Mouse (Mus musculus): ENCODE data around the gene Lrfn3.

- TF ChIP-seq CTCF (IDR thresholded peaks at IDR 0.05; ENCODE audit: control insufficient read depth, insufficient read depth, insufficient read length), result no peak
- no peak for TF ChIP-seq USF1 (IDR thresholded peaks at IDR 0.05; ENCODE audit: low read depth)
- no peak for TF ChIP-seq MAX (IDR thresholded peaks at IDR 0.05)
- TF ChIP-seq MYOG (IDR thresholded peaks at IDR 0.05; ENCODE audit: control insufficient read depth, extremely low read depth, insufficient read length), result no peak
- no peak for TF ChIP-seq CEBPB (IDR thresholded peaks at IDR 0.05; ENCODE audit: low read depth)
These were observed 48.5 kb upstream of the Lrfn3 start for GRCm38 (mm10) chr7:30411023-30411422.
